Mouse (Mus musculus): ENCODE data around the gene Timm22. TPM values are rescaled to one million over a fixed set of nuclear protein-coding genes. Genes with fewer than 3 reads are reported as not detected.

The Timm22 gene
- total RNA-seq (2021): 10 to 100 TPM; 38.6 to 46.2 TPM
- long read RNA-seq, experiment 1, transcript Timm22-201 (4 exons, 2,817 nt): major isoform, 46 of 55 reads
- long read RNA-seq, experiment 1, transcript Timm22-203 (3 exons, 362 nt): minor isoform, 5 of 55 reads
- long read RNA-seq, experiment 1, partial matches to known transcripts: 1 of 55 reads
- long read RNA-seq, experiment 1, other reads (novel, unspliced or antisense): 3 of 55 reads
- long read RNA-seq, experiment 2, transcript Timm22-201 (4 exons, 2,817 nt): major isoform, 56 of 61 reads
- long read RNA-seq, experiment 2, partial matches to known transcripts: 0 of 61 reads
- long read RNA-seq, experiment 2, other reads (novel, unspliced or antisense): 1 of 61 reads

DNA sequence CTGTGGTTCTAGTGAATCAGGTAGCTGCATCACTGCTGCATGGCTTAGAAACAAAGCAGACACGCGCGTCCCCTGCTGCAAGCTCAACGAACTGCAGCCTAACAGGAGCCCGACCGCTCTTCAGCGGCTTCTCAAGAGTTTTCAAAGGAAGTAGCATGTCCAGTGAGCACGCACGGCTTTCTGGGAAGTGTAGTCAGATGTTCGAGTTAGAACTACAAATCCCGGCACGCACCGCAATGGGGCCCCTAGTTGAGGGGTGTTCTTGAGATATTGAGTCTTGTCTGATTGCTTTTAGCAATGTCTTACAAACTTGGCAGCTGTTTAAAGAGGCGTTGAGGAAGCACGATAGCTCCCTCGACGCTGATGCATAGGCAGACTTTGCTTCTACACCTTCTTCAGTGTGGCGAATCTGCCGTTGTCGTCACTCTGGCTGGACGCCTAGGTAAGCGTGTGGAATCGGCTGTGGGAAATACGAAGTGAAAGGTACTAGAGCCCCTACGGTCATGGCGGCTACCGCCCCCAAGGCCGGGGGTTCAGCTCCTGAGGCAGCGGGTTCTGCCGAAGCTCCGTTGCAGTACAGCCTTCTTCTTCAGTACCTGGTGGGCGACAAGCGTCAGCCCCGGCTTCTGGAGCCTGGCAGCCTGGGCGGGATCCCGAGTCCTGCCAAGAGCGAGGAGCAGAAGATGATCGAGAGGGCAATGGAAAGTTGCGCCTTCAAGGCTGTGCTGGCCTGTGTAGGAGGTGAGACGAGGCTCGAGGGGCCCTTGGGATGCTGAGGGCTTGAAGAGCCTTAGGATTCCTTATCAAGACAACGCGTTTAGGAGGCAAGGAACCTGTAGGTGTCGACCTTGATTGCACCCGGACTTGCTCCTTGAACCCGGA, at the start of gene Timm22:
TSS of gene Timm22 (plus strand) at position 251 of the 882 bp plus-strand sequence.
- intact Hi-C loops (cut with DNase I; ENCODE audit: low total_unique reads): loop anchor here (10.0 kb wide), 1 partner anchor 232 kb away; the partner anchor contains the start of genes Fam57a and Vps53

GRCm38 (mm10) chr11:76357464-76357863, 49.3 kb upstream of the Timm22 start:
- no peak for DNase-seq
- intact Hi-C loops (cut with DNase I; ENCODE audit: low total_unique reads): no loop called here

More for the DNA sequence above, at the start of gene Timm22:
- DNase-seq: peak; percentile 92

GRCm38 (mm10) chr11:76358628-76359320, 48.0 kb upstream of the Timm22 start:
- DNase-seq: no peak
- intact Hi-C loops (cut with DNase I; ENCODE audit: low total_unique reads): no loop called here

DNA sequence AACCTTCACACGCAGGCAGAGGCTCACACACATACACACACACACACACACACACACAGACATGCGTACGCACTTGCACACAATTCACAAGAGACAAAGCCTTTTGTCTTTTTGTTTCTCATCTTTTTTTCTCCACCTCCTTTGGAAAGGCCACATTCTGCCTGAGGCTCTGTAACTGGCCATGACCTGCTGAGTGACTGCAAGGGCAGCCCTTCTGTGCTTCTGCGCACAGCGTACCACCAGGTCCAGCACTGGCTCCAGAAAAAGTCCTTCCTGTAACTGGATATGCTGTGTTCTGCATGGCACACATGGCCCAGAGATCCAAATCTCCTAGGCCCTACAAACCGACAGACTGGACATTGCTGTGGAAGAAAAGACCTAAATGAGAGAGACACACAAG, 46.5 kb upstream of the Timm22 start:
- DNase-seq: no peak
- intact Hi-C loops (cut with DNase I; ENCODE audit: low total_unique reads): no loop called here

- no peak for DNase-seq
- intact Hi-C loops (cut with DNase I; ENCODE audit: low total_unique reads): no loop called here
Measured at GRCm38 (mm10) chr11:76361422-76361821, 45.3 kb upstream of the Timm22 start.

GRCm38 (mm10) chr11:76363178-76363577, 43.6 kb upstream of the Timm22 start:
- intact Hi-C loops (cut with DNase I; ENCODE audit: low total_unique reads): no loop called here
- DNase-seq: no peak

DNA sequence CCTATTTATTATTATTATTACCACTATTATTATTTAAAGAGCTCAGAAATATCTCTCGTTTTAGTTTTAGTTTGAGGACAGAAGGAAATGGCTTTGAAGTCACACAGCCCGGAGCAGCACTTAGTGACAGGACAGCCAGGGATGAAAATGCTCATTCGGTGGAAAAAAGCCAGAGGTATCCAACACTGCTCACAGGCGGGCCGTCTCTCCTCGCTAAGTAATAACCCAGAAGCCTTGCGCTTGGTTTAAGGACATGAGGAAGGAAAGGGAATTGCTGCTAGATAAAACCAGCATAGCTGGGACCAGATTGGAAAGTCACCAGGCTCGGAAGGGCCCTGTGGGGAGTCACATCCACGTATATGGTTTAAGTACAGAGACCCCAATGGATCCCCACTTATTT, 43.1 kb upstream of the Timm22 start:
- DNase-seq: no peak
- intact Hi-C loops (cut with DNase I; ENCODE audit: low total_unique reads): no loop called here

GRCm38 (mm10) chr11:76364038-76364437, 42.7 kb upstream of the Timm22 start:
- intact Hi-C loops (cut with DNase I; ENCODE audit: low total_unique reads): no loop called here
- DNase-seq: no peak

GRCm38 (mm10) chr11:76366720-76367119, 40.0 kb upstream of the Timm22 start:
- no peak for DNase-seq
- intact Hi-C loops (cut with DNase I; ENCODE audit: low total_unique reads): no loop called here

- no peak for DNase-seq
- intact Hi-C loops (cut with DNase I; ENCODE audit: low total_unique reads): no loop called here
Measured at GRCm38 (mm10) chr11:76370491-76370890, 36.3 kb upstream of the Timm22 start.

- intact Hi-C loops (cut with DNase I; ENCODE audit: low total_unique reads): no loop called here
- no peak for DNase-seq
Measured at GRCm38 (mm10) chr11:76372120-76372519, 34.6 kb upstream of the Timm22 start.

DNA sequence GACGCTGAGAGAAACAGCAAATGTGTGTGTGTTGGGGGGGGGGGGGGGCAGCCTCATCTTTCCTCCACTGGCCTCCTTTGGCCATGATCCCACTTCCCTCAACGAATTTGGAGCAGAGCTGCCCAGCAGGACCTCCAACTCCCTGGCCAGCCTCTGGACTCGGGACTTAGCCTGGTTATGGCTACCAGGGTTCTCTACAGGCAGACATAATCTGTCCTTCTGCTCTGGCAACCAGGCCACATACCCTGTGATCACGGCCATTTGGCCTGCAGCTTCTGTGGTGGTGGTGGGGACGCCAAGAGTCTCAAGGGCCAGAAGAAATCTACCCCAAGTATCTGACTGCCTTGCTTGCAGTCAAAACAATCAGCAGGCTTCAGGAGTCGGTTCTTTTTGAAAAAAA, 34.2 kb upstream of the Timm22 start:
- no peak for DNase-seq
- intact Hi-C loops (cut with DNase I; ENCODE audit: low total_unique reads): no loop called here

DNA sequence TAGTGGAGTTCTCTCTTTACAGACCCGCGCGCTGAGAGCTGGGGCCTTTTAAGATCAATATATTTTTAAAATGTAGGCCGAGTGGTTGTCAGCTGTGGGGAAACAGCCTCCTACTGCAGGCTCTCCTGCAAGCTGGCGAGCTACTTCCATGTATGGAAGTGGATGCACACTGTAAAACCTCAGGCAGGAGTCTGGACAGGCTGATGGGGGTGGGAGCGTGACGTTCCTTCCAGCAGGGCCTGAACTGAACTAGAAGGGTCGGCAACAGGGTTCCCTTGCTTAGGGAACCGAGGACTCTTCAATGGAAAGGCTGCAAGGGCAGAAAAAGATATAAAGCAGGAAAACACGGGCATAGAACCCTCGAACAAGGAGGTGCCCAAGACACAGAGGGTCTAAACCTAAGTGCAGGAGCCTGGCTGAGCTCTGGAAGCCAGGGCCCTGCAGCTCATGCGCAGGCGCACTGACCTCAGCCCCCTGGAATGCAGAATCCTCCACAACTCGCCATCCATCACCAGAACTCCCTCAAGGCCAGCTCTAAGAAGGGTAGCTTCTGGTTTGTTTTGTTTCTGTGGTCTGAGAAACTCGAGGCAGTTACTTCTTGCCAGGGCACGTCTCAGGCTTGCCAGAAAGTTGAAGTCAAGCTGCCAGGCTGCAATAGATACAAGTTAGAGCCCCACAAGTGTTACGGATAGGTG, 32.1 kb upstream of the Timm22 start:
- intact Hi-C loops (cut with DNase I; ENCODE audit: low total_unique reads): no loop called here
- DNase-seq: peak; percentile 80

- intact Hi-C loops (cut with DNase I; ENCODE audit: low total_unique reads): no loop called here
Measured at GRCm38 (mm10) chr11:76376425-76376824, 30.3 kb upstream of the Timm22 start.

DNA sequence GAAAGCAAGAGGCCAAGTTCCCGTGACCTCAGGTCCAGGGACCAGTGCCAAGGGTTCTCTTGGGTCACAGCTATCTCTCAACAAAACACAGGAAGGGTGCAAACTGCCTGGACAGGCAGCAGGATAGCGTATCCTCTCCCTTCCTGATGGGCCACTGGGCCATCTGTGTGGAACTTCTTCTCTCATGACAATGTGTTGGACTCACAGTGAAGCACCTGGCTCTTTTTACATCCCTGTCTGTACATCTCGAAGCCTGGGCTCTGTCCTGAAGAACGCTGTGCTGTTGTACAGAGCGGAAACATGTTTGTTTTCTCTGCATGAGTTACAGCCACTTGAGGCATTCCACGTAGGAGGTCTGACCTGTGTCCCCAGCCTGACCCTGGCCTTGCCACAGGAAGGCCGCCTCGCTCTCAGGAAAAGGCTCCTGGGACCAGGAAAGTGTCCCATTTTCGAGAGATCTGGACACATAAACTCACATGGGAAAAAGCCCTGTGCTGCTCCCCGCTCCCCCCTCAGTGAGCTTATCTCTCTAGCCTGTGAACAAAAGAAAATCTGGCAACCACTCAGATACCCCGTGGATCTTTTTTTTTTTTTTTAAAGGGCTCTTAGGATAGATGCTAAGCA, 26.7 kb upstream of the Timm22 start:
- DNase-seq: no peak
- intact Hi-C loops (cut with DNase I; ENCODE audit: low total_unique reads): no loop called here

More at GRCm38 (mm10) chr11:76376425-76376824, 30.3 kb upstream of the Timm22 start:
- no peak for DNase-seq

DNA sequence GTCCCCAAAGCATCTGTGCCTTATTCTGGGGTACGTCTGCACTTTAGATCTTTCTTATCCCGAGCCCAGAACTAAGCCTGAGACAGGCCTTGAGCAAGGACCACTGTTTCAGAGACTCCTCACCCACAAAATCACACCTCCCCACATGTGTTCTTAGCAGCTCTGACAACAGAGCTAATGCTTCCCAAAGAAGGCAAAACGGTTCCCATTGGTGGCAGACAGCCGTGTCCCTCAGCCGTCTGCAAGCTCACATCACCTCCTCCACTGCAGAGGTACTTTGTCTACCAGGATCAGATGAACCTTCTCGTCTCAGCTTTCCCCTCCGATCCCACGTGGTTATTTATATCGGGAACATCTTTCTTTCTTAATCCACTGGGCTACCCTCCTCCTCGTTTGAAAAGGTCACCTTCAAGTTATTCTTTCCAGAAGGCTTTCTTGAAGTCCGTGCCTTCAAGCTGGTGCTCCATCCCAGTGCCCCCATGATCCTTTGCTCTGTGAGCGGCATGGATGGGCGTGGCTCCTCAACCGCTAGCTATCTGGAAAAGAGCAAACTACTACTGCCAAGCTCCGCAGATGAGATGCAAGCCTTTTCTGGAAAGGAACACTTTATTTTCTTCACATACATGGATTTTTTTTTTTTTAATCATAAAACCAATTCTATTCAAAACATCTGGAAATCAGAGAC, 25.4 kb upstream of the Timm22 start:
- intact Hi-C loops (cut with DNase I; ENCODE audit: low total_unique reads): no loop called here
- DNase-seq: no peak

DNA sequence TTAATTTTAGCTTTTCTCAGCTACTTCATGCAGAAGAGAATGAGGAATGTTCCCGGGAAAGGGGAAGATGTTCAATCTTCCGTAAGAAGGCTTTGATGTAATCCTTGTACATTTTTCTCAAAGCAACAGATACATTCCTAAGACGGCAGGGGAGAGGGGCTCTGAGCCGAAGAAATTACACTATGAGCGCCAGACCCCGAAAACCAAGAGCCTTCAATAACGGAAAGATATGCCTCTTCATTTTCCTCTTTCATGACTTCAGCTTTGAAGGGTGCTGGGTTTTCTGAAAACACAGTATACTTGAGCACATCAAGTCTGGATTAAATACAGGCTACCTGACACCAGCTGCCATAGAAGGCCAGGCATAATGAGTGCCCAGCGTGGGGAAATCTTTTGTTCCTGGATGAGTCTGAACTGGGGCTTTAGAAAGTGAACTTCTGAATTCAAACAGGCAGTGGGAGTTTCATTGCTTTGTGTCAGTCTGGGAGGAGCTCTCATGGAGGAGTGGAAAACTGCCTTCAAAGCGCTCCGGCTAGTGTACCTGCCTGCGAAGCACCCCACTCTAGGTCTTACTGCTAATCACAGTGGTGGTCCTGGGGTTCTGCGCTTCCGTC, 23.9 kb upstream of the Timm22 start:
- intact Hi-C loops (cut with DNase I; ENCODE audit: low total_unique reads): no loop called here
- no peak for DNase-seq

GRCm38 (mm10) chr11:76384307-76384706, 22.4 kb upstream of the Timm22 start:
- DNase-seq: peak; percentile 21
- intact Hi-C loops (cut with DNase I; ENCODE audit: low total_unique reads): no loop called here

Measured in gastrocnemius, postnatal 14 days (tissue).